Mouse (Mus musculus) kidney, embryonic 15.5 days (tissue): ENCODE measurements around the gene Tnrc6b. TPM values are rescaled to one million over a fixed set of nuclear protein-coding genes. Genes with fewer than 3 reads are reported as not detected.
A peak's percentile ranks its signal among the peaks of the same experiment; 100 is the strongest.
"Not testable (repeated sequence)": the region's sequence is repeated elsewhere in the genome, so short reads cannot be mapped to it uniquely, and the experiment has no call there.

Experiments
- ATAC-seq: fragments of 200-750 bp; cut with Nextera tagmentation; replicated peaks from 2 replicates; pipeline ENCODE4 v1.8.0; 2017; ENCODE audit warnings: moderate TSS enrichment; ENCODE audit not compliant: low FRiP score
- H3K27ac ChIP-seq: fragments of 300-500 bp; sonication (generic); 2 replicates; pipeline ENCODE4 v1.5.1; 2015; ENCODE audit warnings: mild to moderate bottlenecking, inconsistent platforms
- H3K27me3 ChIP-seq: fragments of 300-500 bp; sonication (generic); 2 replicates; pipeline ENCODE4 v1.6.1; 2015; ENCODE audit warnings: inconsistent platforms
- H3K36me3 ChIP-seq: fragments of 300-500 bp; sonication (generic); 2 replicates; pipeline ENCODE4 v1.6.1; 2015; ENCODE audit warnings: inconsistent platforms
- H3K4me1 ChIP-seq: fragments of 300-500 bp; sonication (generic); 2 replicates; pipeline ENCODE4 v1.6.1; 2015; ENCODE audit warnings: inconsistent platforms
- H3K4me2 ChIP-seq: fragments of 300-500 bp; sonication (generic); 2 replicates; pipeline ENCODE4 v1.6.1; 2015; ENCODE audit warnings: moderate library complexity, mild to moderate bottlenecking, inconsistent platforms
- H3K4me3 ChIP-seq: fragments of 300-500 bp; sonication (generic); replicated peaks from 2 replicates; pipeline ENCODE4 v1.5.1; 2015; ENCODE audit warnings: mild to moderate bottlenecking, inconsistent platforms
- H3K9ac ChIP-seq: fragments of 300-500 bp; sonication (generic); 2 replicates; pipeline ENCODE4 v1.6.1; 2015; ENCODE audit warnings: mild to moderate bottlenecking, inconsistent platforms
- H3K9me3 ChIP-seq: fragments of 300-500 bp; sonication (generic); replicated peaks from 2 replicates; pipeline ENCODE4 v1.6.1; 2016; ENCODE audit warnings: inconsistent platforms
- WGBS: fragments of 180-500 bp; shearing (Covaris S2); methylation state at CpG from one replicate; pipeline ENCODE4 v1.1.7; 2015; ENCODE audit warnings: mixed read lengths; 5-methylcytosine and 5-hydroxymethylcytosine counted together
- polyA plus RNA-seq: library from polyadenylated mRNA; unstranded; fragments of >200 nt; fragmentation: Nextera tagmentation; extraction: Ambion mirVana; gene quantifications from 2 replicates; pipeline ENCODE4 v1.2.1, GENCODE M21; 2015

The Tnrc6b gene
- polyA plus RNA-seq, 1 experiment from 2014 or later, result 33.5 TPM

DNA sequence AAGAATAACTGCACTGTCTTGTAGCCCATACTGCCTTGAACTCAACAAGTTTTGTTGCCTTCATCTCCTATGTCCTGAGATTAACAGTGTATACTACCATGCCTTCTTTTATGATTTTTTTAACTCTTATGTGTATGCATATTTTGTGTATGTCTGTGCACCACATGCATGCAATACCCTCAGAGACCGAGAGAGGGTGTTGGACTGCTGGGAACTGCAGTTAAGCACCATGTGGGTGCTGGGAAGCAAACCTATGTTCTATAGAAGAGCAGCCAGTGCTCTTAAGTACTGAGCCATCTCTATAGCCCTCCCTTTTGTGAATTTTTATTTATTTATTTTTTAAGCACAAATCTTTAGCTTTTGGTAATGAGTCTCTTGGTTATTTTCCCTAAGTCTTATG lies 202.7 kb downstream of the Tnrc6b start:
- no peaks in the 10 kb centered on the region for H3K27me3 ChIP-seq
- no peak for ATAC-seq
- no peak overlapping the region for H3K4me2 ChIP-seq
- H3K36me3 ChIP-seq, result peaks cover 86% of the 10 kb centered on the region
- H3K9me3 ChIP-seq, result no peaks in the 10 kb centered on the region
- 92% methylated on average over 1 of the region's 1 CpGs for WGBS
- no peak overlapping the region for H3K27ac ChIP-seq
- H3K4me1 ChIP-seq, result no peaks in the 10 kb centered on the region
- no peak overlapping the region for H3K9ac ChIP-seq
- no peak overlapping the region for H3K4me3 ChIP-seq

DNA sequence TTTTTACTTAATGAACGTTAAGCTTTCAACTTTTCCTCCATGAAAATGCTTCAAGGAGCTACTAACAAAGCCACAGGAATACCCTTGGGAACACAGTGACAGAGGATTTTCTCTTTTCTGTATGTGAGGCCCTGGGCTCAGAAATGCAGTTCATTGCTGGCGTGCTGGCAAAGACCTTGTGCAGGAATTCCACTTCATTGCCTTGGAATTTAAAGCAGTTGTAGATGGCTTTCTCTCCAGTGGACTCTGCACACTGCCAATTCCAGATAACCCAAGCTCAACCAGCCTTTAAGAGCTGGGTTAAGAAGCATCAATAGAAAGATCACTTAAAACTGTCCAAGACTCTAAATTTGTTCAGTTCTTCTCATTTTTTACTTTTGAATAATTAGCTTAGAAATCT lies 204.7 kb downstream of the Tnrc6b start:
- H3K36me3 ChIP-seq, result peaks cover 94% of the 10 kb centered on the region

GRCm38 (mm10) chr15:80916621-80917020 lies 205.5 kb downstream of the Tnrc6b start:
- 91% methylated on average over 7 of the region's 7 CpGs for WGBS
- H3K36me3 ChIP-seq, result peaks cover 94% of the 10 kb centered on the region
- no peaks in the 10 kb centered on the region for H3K27me3 ChIP-seq
- no peak overlapping the region for H3K4me2 ChIP-seq
- no peak overlapping the region for H3K9ac ChIP-seq
- H3K27ac ChIP-seq, result no peak overlapping the region
- H3K4me3 ChIP-seq, result no peak overlapping the region
- no peak for ATAC-seq
- no peaks in the 10 kb centered on the region for H3K4me1 ChIP-seq
- no peaks in the 10 kb centered on the region for H3K9me3 ChIP-seq

More for the DNA sequence above, 204.7 kb downstream of the Tnrc6b start:
- no peak for ATAC-seq
- Histone ChIP-seq H3K4me1 (no peaks in the 10 kb centered on the region), H3K9ac (no peak overlapping the region), H3K4me2 (no peak overlapping the region), H3K27ac (no peak overlapping the region), H3K9me3 (no peaks in the 10 kb centered on the region), H3K27me3 (no peaks in the 10 kb centered on the region), H3K4me3 (no peak overlapping the region)
- WGBS, result 84% methylated on average over 2 of the region's 2 CpGs

GRCm38 (mm10) chr15:80920346-80920745 lies 209.2 kb downstream of the Tnrc6b start:
- Histone ChIP-seq H3K9ac (no peak overlapping the region), H3K36me3 (peaks cover 90% of the 10 kb centered on the region), H3K27ac (no peak overlapping the region), H3K27me3 (no peaks in the 10 kb centered on the region), H3K4me3 (no peak overlapping the region), H3K4me2 (no peak overlapping the region), H3K4me1 (no peaks in the 10 kb centered on the region), H3K9me3 (no peaks in the 10 kb centered on the region)
- no peak for ATAC-seq
- 99% methylated on average over 3 of the region's 3 CpGs for WGBS

DNA sequence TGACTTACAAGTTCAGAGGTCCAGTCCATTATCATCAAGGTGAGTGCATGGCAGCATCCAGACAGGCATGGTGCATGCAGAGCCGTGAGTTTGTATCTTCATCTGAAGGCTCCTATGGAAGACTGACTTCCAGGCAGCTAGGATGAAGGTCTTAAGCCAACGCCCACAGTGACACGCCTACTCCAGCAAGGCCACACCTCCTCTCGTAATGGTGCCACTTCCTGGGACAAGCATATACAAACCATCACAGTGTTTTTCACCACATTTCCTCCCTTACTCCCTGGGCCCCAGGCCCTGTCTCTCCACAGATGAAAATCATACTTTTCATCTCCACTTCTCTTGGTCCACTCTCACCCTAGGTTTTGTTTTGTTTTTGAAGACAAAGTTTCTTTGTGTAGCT lies 210.7 kb downstream of the Tnrc6b start:
- Histone ChIP-seq H3K36me3 (peaks cover 89% of the 10 kb centered on the region), H3K9ac (no peak overlapping the region), H3K27me3 (no peaks in the 10 kb centered on the region), H3K9me3 (no peaks in the 10 kb centered on the region), H3K27ac (no peak overlapping the region), H3K4me3 (no peak overlapping the region), H3K4me2 (no peak overlapping the region), H3K4me1 (no peaks in the 10 kb centered on the region)
- 81% methylated on average over 4 of the region's 4 CpGs for WGBS
- ATAC-seq, result no peak

- 89% methylated on average over 2 of the region's 2 CpGs for WGBS
- Histone ChIP-seq H3K27me3 (no peaks in the 10 kb centered on the region), H3K4me3 (no peak overlapping the region), H3K27ac (no peak overlapping the region), H3K4me2 (no peak overlapping the region), H3K36me3 (peaks cover 86% of the 10 kb centered on the region), H3K9ac (no peak overlapping the region), H3K4me1 (no peaks in the 10 kb centered on the region), H3K9me3 (no peaks in the 10 kb centered on the region)
- ATAC-seq, result no peak
Measured at GRCm38 (mm10) chr15:80924211-80924610, 213.1 kb downstream of the Tnrc6b start.

DNA sequence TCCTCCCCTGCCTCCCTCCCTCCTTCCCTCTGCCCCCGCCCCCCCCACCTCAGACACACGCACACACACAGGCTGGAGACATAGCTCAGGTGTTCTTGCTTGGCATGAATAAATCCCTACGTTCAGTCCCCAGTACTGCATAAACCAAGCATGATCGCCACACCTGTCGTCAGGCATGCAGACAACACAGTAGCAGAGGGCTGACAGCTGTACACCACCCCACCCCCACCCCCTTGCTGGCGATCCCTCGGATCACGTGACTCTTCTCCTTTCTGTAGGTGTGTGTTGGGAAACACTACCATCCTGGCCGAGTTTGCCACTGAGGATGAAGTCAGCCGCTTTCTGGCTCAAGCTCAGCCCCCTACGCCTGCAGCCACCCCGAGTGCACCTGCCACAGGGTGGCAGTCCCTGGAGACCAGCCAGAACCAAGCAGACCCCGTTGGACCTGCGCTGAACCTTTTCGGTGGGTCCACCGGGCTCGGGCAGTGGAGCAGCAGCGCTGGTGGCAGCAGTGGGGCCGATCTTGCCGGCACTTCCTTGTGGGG lies 217.8 kb downstream of the Tnrc6b start:
- H3K27me3 ChIP-seq, result no peaks in the 10 kb centered on the region

GRCm38 (mm10) chr15:80930048-80930571 lies 219.0 kb downstream of the Tnrc6b start:
- WGBS, result 48% methylated on average over 14 of the region's 16 CpGs
- H3K36me3 ChIP-seq, result peaks cover 72% of the 10 kb centered on the region

More for the DNA sequence above, 217.8 kb downstream of the Tnrc6b start:
- Histone ChIP-seq H3K27ac (no peak overlapping the region), H3K4me1 (no peaks in the 10 kb centered on the region), H3K4me2 (no peak overlapping the region), H3K9ac (no peak overlapping the region), H3K9me3 (no peaks in the 10 kb centered on the region), H3K36me3 (peaks cover 77% of the 10 kb centered on the region), H3K4me3 (no peak overlapping the region)
- 83% methylated on average over 20 of the region's 20 CpGs for WGBS
- no peak for ATAC-seq

DNA sequence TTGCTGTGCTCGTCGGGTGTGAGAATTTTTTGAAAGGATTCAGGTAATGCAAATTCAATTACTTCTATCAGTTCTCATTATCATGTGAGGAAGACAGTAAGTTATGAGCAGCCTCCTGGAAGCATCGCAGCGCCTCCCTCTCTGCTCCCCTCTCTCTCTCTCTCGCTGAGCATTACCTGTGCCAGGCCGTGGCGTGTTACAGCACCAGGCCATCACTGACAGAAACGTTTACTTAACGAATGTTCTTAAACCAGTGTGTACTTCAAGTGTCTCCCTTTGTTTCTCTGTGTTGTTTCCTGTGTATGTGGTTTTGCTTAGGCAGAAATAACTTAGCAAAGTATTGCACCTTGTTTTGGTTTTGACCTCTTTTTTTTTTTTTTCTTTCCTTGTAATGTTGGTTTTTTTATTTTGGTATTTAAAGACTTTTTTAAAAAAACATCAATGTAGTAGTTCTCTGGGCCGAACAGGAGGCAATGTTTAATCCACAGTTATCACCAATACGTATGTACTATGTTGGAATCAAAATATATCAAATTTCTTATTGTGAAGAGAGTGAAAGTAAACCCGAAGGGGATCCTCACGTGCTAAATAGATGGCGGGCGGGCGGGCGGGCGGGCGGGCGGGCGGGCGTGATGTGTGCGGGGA lies 219.7 kb downstream of the Tnrc6b start:
- H3K27me3 ChIP-seq, H3K4me1 ChIP-seq, H3K9ac ChIP-seq, H3K4me3 ChIP-seq, H3K4me2 ChIP-seq, H3K9me3 ChIP-seq, ATAC-seq, H3K27ac ChIP-seq: not testable (repeated sequence)
- 87% methylated on average over 23 of the region's 23 CpGs for WGBS
- peaks cover 74% of the 10 kb centered on the region for H3K36me3 ChIP-seq

More at GRCm38 (mm10) chr15:80930048-80930571, 219.0 kb downstream of the Tnrc6b start:
- no peaks in the 10 kb centered on the region for H3K9me3 ChIP-seq
- ATAC-seq, result peak; percentile 33; the same call in 1 of the 2 replicates
- no peak overlapping the region for H3K4me2 ChIP-seq
- H3K27ac ChIP-seq, result no peak overlapping the region
- H3K4me3 ChIP-seq, result no peak overlapping the region
- no peaks in the 10 kb centered on the region for H3K27me3 ChIP-seq
- H3K9ac ChIP-seq, result no peak overlapping the region
- H3K4me1 ChIP-seq, result no peaks in the 10 kb centered on the region

DNA sequence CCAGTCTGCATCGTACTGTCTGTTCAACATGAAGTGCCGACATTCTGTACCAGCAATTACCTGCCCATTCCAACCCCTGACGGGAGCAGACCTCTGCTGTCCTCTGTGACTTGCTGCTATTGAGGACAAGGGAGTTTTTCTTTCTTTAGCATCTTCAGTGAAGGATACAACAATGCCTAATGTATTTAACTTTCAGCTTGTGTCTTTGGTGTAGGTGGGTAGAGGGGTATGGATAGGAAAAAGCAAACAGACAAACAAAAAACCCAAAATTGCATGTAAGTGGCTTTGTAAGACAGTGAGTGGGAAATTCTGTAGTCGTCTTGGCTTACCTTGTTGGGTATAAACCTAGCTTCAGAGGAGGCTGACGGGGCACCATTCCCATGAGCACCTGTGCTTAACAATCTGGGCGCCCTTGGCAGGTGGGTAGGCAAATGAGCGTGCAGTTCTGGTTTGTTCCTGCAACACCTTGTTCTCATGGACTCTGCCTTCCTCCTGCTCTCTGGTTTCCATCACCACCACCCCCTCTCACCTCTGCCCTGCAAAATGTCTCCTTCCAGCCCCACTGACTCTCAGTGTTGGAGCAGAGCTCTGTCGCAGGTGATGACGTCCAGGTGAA lies 220.3 kb downstream of the Tnrc6b start:
- no peak for ATAC-seq
- Histone ChIP-seq H3K27me3 (no peaks in the 10 kb centered on the region), H3K27ac (no peak overlapping the region), H3K36me3 (peaks cover 74% of the 10 kb centered on the region), H3K4me3 (no peak overlapping the region), H3K9ac (no peak overlapping the region), H3K4me2 (no peak overlapping the region), H3K4me1 (no peaks in the 10 kb centered on the region), H3K9me3 (no peaks in the 10 kb centered on the region)
- 91% methylated on average over 9 of the region's 9 CpGs for WGBS

GRCm38 (mm10) chr15:80934841-80935240 lies 223.7 kb downstream of the Tnrc6b start:
- WGBS, result 91% methylated on average over 5 of the region's 5 CpGs
- H3K4me1 ChIP-seq, result no peaks in the 10 kb centered on the region
- H3K9me3 ChIP-seq, result no peaks in the 10 kb centered on the region
- H3K36me3 ChIP-seq, result peaks cover 55% of the 10 kb centered on the region
- H3K9ac ChIP-seq, result no peak overlapping the region
- ATAC-seq, result no peak
- H3K27ac ChIP-seq, result no peak overlapping the region
- H3K27me3 ChIP-seq, result no peaks in the 10 kb centered on the region
- H3K4me2 ChIP-seq, result no peak overlapping the region
- H3K4me3 ChIP-seq, result no peak overlapping the region

GRCm38 (mm10) chr15:80936686-80937085 lies 225.6 kb downstream of the Tnrc6b start:
- 78% methylated on average over 3 of the region's 3 CpGs for WGBS
- ATAC-seq, result no peak
- Histone ChIP-seq H3K36me3 (peaks cover 44% of the 10 kb centered on the region), H3K4me2 (no peak overlapping the region), H3K4me1 (no peaks in the 10 kb centered on the region), H3K4me3 (no peak overlapping the region), H3K9ac (no peak overlapping the region), H3K9me3 (no peaks in the 10 kb centered on the region), H3K27ac (no peak overlapping the region; the same call in 1 of the 2 replicates), H3K27me3 (no peaks in the 10 kb centered on the region)
